In the genomic region with DNA sequence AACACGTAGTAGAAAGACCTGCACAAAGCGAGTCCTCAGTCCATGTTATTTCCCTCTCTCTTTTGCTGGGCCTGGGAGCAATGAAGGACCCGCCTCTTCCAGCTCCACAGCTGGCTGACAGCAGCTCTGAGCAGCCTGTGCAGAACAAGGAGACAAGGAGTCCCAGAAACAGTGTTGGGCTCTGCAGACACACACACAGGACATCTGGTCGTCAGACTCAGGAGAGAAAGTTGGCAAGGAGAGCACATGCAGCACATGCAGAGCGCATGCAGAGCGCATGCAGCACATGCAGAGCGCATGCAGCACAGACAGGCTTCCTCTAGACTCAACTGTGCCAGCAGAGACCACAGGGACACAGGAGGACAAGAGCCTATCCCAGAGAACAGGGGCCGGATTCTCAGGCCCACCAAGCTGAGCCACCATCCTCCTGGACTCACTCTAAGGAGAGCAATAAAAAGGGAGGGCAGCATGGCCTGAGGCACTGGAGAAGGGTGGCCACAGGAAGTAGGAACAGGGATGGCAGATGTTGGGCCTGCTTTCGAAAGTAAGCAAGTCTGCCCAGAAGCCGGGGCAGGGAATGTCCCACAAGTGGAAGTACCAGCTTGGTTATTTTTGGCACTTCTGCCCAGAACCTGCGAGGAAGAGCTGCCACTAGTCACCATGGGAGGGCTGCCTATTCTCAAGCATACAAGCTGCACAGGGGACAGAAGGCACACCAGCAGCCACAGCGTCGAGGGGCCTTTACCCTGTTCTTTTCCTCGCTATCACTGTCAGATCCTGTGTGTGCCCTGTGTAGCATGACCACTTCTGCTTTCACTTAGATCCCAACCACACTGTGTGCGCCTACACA, we compare ENCODE assay signal across 8 mouse cellular contexts. TPM values are rescaled to one million over a fixed set of nuclear protein-coding genes. Genes with fewer than 3 reads are reported as not detected.
DNase-seq lines count a peak whose midpoint lies in the region; ATAC-seq lines count a peak whose summit lies in the region.

No protein-coding gene starts in this region.

- 72% methylated on average over 15 of the region's 15 CpGs for WGBS in liver, embryonic 11.5 days
- 58% methylated on average over 15 of the region's 15 CpGs for WGBS in heart, embryonic 12.5 days
- WGBS in limb, embryonic 15.5 days = 35% methylated on average over 15 of the region's 15 CpGs
- 61% methylated on average over 15 of the region's 15 CpGs for WGBS in stomach, embryonic 16.5 days

- H3K9me3 ChIP-seq in liver, embryonic 11.5 days (ENCODE audit: control insufficient read depth, low read length) = no peaks in the 10 kb centered on the region; the same call in 1 of the 2 replicates
- H3K9me3 ChIP-seq in heart, embryonic 12.5 days (replicated peaks) = no peaks in the 10 kb centered on the region
- H3K9me3 ChIP-seq in limb, embryonic 15.5 days = no peaks in the 10 kb centered on the region
- H3K9me3 ChIP-seq in stomach, embryonic 16.5 days (replicated peaks; ENCODE audit: control insufficient read depth, low read length) = no peaks in the 10 kb centered on the region

- H3K27ac ChIP-seq in liver, embryonic 11.5 days (ENCODE audit: low read depth, low read length) = no peak overlapping the region
- peak overlapping the region; percentile 58 for H3K27ac ChIP-seq in heart, embryonic 12.5 days (ENCODE audit: poor library complexity, severe bottlenecking)
- H3K27ac ChIP-seq in limb, embryonic 15.5 days = peak overlapping the region; percentile 75
- H3K27ac ChIP-seq in stomach, embryonic 16.5 days (ENCODE audit: low read length) = peak overlapping the region; percentile 76

- DNase-seq in liver, embryonic 11.5 days (ENCODE audit: low spot score) = no peak
- no peak for DNase-seq in liver
- DNase-seq in cerebellum, adult 9-11 months = peak; percentile 70
- no peak for DNase-seq in urinary bladder, postnatal 36 days (ENCODE audit: low spot score in 2 of 2)
- DNase-seq in retina, embryonic 14.5 days (ENCODE audit: low spot score) = no peak

- H3K4me3 ChIP-seq in liver, embryonic 11.5 days (ENCODE audit: low read depth, low read length) = no peak overlapping the region
- H3K4me3 ChIP-seq in heart, embryonic 12.5 days = no peak overlapping the region
- H3K4me3 ChIP-seq in limb, embryonic 15.5 days = no peak overlapping the region
- no peak overlapping the region for H3K4me3 ChIP-seq in stomach, embryonic 16.5 days (replicated peaks; ENCODE audit: low read length)

- H3K4me2 ChIP-seq in liver, embryonic 11.5 days = 0 out of 2 replicates have a peak overlapping the region, but pooled peaks have one; percentile 16
- peak overlapping the region; percentile 18; the same call in 1 of the 2 replicates for H3K4me2 ChIP-seq in heart, embryonic 12.5 days
- H3K4me2 ChIP-seq in limb, embryonic 15.5 days = peak overlapping the region; percentile 24; the same call in 1 of the 2 replicates
- peak overlapping the region; percentile 27; the same call in 1 of the 2 replicates for H3K4me2 ChIP-seq in stomach, embryonic 16.5 days (ENCODE audit: low read depth, low read length)

- H3K4me1 ChIP-seq in liver, embryonic 11.5 days (replicated peaks; ENCODE audit: control insufficient read depth, insufficient read depth, low read length) = peaks cover 53% of the 10 kb centered on the region
- peaks cover 83% of the 10 kb centered on the region for H3K4me1 ChIP-seq in heart, embryonic 12.5 days (replicated peaks)
- H3K4me1 ChIP-seq in limb, embryonic 15.5 days = peaks cover 85% of the 10 kb centered on the region
- H3K4me1 ChIP-seq in stomach, embryonic 16.5 days (ENCODE audit: control insufficient read depth, insufficient read depth, low read length) = peaks cover 70% of the 10 kb centered on the region

- ATAC-seq in liver, embryonic 11.5 days (replicated peaks; ENCODE audit: low FRiP score) = no peak
- ATAC-seq in heart, embryonic 12.5 days (ENCODE audit: insufficient number of reproducible peaks, low FRiP score) = no peak
- ATAC-seq in limb, embryonic 15.5 days (ENCODE audit: insufficient number of reproducible peaks, low FRiP score, low TSS enrichment, low read depth) = peak; percentile 50; the same call in 1 of the 2 replicates
- peak; percentile 42; the same call in 1 of the 2 replicates for ATAC-seq in stomach, embryonic 16.5 days (ENCODE audit: insufficient read depth, low FRiP score)

- H3K36me3 ChIP-seq in liver, embryonic 11.5 days (ENCODE audit: control insufficient read depth, insufficient read depth, low read length) = peaks cover 21% of the 10 kb centered on the region
- peaks cover 4% of the 10 kb centered on the region; the same call in 1 of the 2 replicates for H3K36me3 ChIP-seq in heart, embryonic 12.5 days
- no peaks in the 10 kb centered on the region for H3K36me3 ChIP-seq in limb, embryonic 15.5 days
- H3K36me3 ChIP-seq in stomach, embryonic 16.5 days (ENCODE audit: control insufficient read depth, insufficient read depth, low read length) = no peaks in the 10 kb centered on the region

- H3K27me3 ChIP-seq in liver, embryonic 11.5 days (replicated peaks; ENCODE audit: control insufficient read depth, insufficient read depth, low read length) = no peaks in the 10 kb centered on the region
- H3K27me3 ChIP-seq in heart, embryonic 12.5 days (replicated peaks) = no peaks in the 10 kb centered on the region
- no peaks in the 10 kb centered on the region for H3K27me3 ChIP-seq in limb, embryonic 15.5 days
- no peaks in the 10 kb centered on the region for H3K27me3 ChIP-seq in stomach, embryonic 16.5 days (ENCODE audit: control insufficient read depth, insufficient read depth, low read length)

- H3K9ac ChIP-seq in liver, embryonic 11.5 days (ENCODE audit: low read depth, low read length) = no peak overlapping the region
- peak overlapping the region; percentile 15 for H3K9ac ChIP-seq in heart, embryonic 12.5 days
- no peak overlapping the region for H3K9ac ChIP-seq in limb, embryonic 15.5 days
- H3K9ac ChIP-seq in stomach, embryonic 16.5 days (ENCODE audit: low read length) = peak overlapping the region; percentile 41; the same call in 1 of the 2 replicates

RNA-seq across cellular contexts. Expression of gene Elmsan1, which starts 30.7 kb away (rescaled TPM):
- polyA plus RNA-seq in liver, embryonic 11.5 days (2014; fragmentation: Nextera tagmentation; extraction: Ambion mirVana) = 12.6 and 13.4 TPM in 2 replicates
- polyA plus RNA-seq in heart, embryonic 12.5 days (2016; fragmentation: Nextera tagmentation; extraction: Ambion mirVana) = 8.7 and 10.6 TPM in 2 replicates
- 13.2 and 13.8 TPM in 2 replicates for polyA plus RNA-seq in limb, embryonic 15.5 days (2015; fragmentation: Nextera tagmentation; extraction: Ambion mirVana)
- polyA plus RNA-seq in stomach, embryonic 16.5 days (2015; fragmentation: Nextera tagmentation; extraction: Ambion mirVana) = 8.7 and 9.4 TPM in 2 replicates

RNA-seq across cellular contexts. Expression of gene Pnma1, which starts 39.7 kb away (rescaled TPM):
- 0.27 and 0.53 TPM in 2 replicates for polyA plus RNA-seq in liver, embryonic 11.5 days (2014; fragmentation: Nextera tagmentation; extraction: Ambion mirVana)
- 0.40 and 0.68 TPM in 2 replicates for polyA plus RNA-seq in heart, embryonic 12.5 days (2016; fragmentation: Nextera tagmentation; extraction: Ambion mirVana)
- polyA plus RNA-seq in limb, embryonic 15.5 days (2015; fragmentation: Nextera tagmentation; extraction: Ambion mirVana) = 0.78 and 0.93 TPM in 2 replicates
- 0.70 and 0.71 TPM in 2 replicates for polyA plus RNA-seq in stomach, embryonic 16.5 days (2015; fragmentation: Nextera tagmentation; extraction: Ambion mirVana)

Comparison
In these comparisons a context has a peak if more than half of its experiments do, and no peak if none do; other contexts are left out.
1. ATAC-seq: peak in limb, embryonic 15.5 days (single experiment) and stomach, embryonic 16.5 days (single experiment); none in liver, embryonic 11.5 days (single experiment) and heart, embryonic 12.5 days (single experiment).
2. H3K9ac ChIP-seq: peak in heart, embryonic 12.5 days (single experiment) and stomach, embryonic 16.5 days (single experiment); none in liver, embryonic 11.5 days (single experiment) and limb, embryonic 15.5 days (single experiment).
3. Peak in every context shown above with its lines, with median percentiles within 50 percentile points of each other: H3K4me2 ChIP-seq.